Mouse (Mus musculus): ENCODE measurements around the gene Gnaq. TPM values are rescaled to one million over a fixed set of nuclear protein-coding genes. Genes with fewer than 3 reads are reported as not detected.
A peak's percentile ranks its signal among the peaks of the same experiment; 100 is the strongest.

Gnaq gene
- polyA plus RNA-seq, 1 experiment = 54.4 TPM

- Histone ChIP-seq H3K4me1 (ENCODE audit: control insufficient read depth, insufficient read depth, low read length) (peaks cover 10% of the 10 kb centered on the region), H3K27ac (ENCODE audit: insufficient read depth, low read length) (no peak overlapping the region), H3K4me3 (ENCODE audit: insufficient read depth, low read length) (no peak overlapping the region)
- TF ChIP-seq POLR2A (IDR thresholded peaks at IDR 0.05; ENCODE audit: low read depth, low read length) = no peak
- TF ChIP-seq CTCF (IDR thresholded peaks at IDR 0.05; ENCODE audit: borderline replicate concordance, insufficient read depth, low read length) = no peak
These were observed 158.5 kb downstream of the Gnaq start for GRCm38 (mm10) chr19:16291088-16291487.

- TF ChIP-seq POLR2A (IDR thresholded peaks at IDR 0.05; ENCODE audit: low read depth, low read length) = no peak
- TF ChIP-seq CTCF (IDR thresholded peaks at IDR 0.05; ENCODE audit: borderline replicate concordance, insufficient read depth, low read length) = no peak
- peak overlapping the region; percentile 39; the same call in 1 of the 2 replicates for H3K27ac ChIP-seq (ENCODE audit: insufficient read depth, low read length)
- peaks cover 8% of the 10 kb centered on the region for H3K4me1 ChIP-seq (ENCODE audit: control insufficient read depth, insufficient read depth, low read length)
- no peak overlapping the region for H3K4me3 ChIP-seq (ENCODE audit: insufficient read depth, low read length)
These were observed 159.5 kb downstream of the Gnaq start for GRCm38 (mm10) chr19:16292056-16292608.

- TF ChIP-seq CTCF (IDR thresholded peaks at IDR 0.05; ENCODE audit: borderline replicate concordance, insufficient read depth, low read length) = no peak
- TF ChIP-seq POLR2A (IDR thresholded peaks at IDR 0.05; ENCODE audit: low read depth, low read length) = no peak
- H3K27ac ChIP-seq (ENCODE audit: insufficient read depth, low read length) = peak overlapping the region; percentile 36
- peaks cover 8% of the 10 kb centered on the region for H3K4me1 ChIP-seq (ENCODE audit: control insufficient read depth, insufficient read depth, low read length)
- H3K4me3 ChIP-seq (ENCODE audit: insufficient read depth, low read length) = no peak overlapping the region
These were observed 160.3 kb downstream of the Gnaq start for GRCm38 (mm10) chr19:16292978-16293377.

GRCm38 (mm10) chr19:16300413-16300812, 167.8 kb downstream of the Gnaq start:
- H3K27ac ChIP-seq (ENCODE audit: insufficient read depth, low read length) = no peak overlapping the region
- no peaks in the 10 kb centered on the region for H3K4me1 ChIP-seq (ENCODE audit: control insufficient read depth, insufficient read depth, low read length)
- TF ChIP-seq CTCF (IDR thresholded peaks at IDR 0.05; ENCODE audit: borderline replicate concordance, insufficient read depth, low read length) (no peak), POLR2A (IDR thresholded peaks at IDR 0.05; ENCODE audit: low read depth, low read length) (no peak)
- H3K4me3 ChIP-seq (ENCODE audit: insufficient read depth, low read length) = no peak overlapping the region

GRCm38 (mm10) chr19:16301336-16301735, 168.7 kb downstream of the Gnaq start:
- Histone ChIP-seq H3K4me1 (ENCODE audit: control insufficient read depth, insufficient read depth, low read length) (no peaks in the 10 kb centered on the region), H3K27ac (ENCODE audit: insufficient read depth, low read length) (no peak overlapping the region), H3K4me3 (ENCODE audit: insufficient read depth, low read length) (no peak overlapping the region)
- TF ChIP-seq CTCF (IDR thresholded peaks at IDR 0.05; ENCODE audit: borderline replicate concordance, insufficient read depth, low read length) (no peak), POLR2A (IDR thresholded peaks at IDR 0.05; ENCODE audit: low read depth, low read length) (no peak)

- Histone ChIP-seq H3K4me1 (ENCODE audit: control insufficient read depth, insufficient read depth, low read length) (no peaks in the 10 kb centered on the region), H3K4me3 (ENCODE audit: insufficient read depth, low read length) (no peak overlapping the region), H3K27ac (ENCODE audit: insufficient read depth, low read length) (no peak overlapping the region)
- TF ChIP-seq CTCF (IDR thresholded peaks at IDR 0.05; ENCODE audit: borderline replicate concordance, insufficient read depth, low read length) (no peak), POLR2A (IDR thresholded peaks at IDR 0.05; ENCODE audit: low read depth, low read length) (no peak)
These were observed 176.4 kb downstream of the Gnaq start for GRCm38 (mm10) chr19:16309031-16309430.

GRCm38 (mm10) chr19:16314295-16314821, 181.7 kb downstream of the Gnaq start:
- no peak for TF ChIP-seq POLR2A (IDR thresholded peaks at IDR 0.05; ENCODE audit: low read depth, low read length)
- Histone ChIP-seq H3K4me1 (ENCODE audit: control insufficient read depth, insufficient read depth, low read length) (no peaks in the 10 kb centered on the region), H3K4me3 (ENCODE audit: insufficient read depth, low read length) (no peak overlapping the region), H3K27ac (ENCODE audit: insufficient read depth, low read length) (no peak overlapping the region)

GRCm38 (mm10) chr19:16315525-16315924, 182.9 kb downstream of the Gnaq start:
- H3K27ac ChIP-seq (ENCODE audit: insufficient read depth, low read length) = no peak overlapping the region
- no peaks in the 10 kb centered on the region for H3K4me1 ChIP-seq (ENCODE audit: control insufficient read depth, insufficient read depth, low read length)
- H3K4me3 ChIP-seq (ENCODE audit: insufficient read depth, low read length) = no peak overlapping the region
- no peak for TF ChIP-seq POLR2A (IDR thresholded peaks at IDR 0.05; ENCODE audit: low read depth, low read length)
- no peak for TF ChIP-seq CTCF (IDR thresholded peaks at IDR 0.05; ENCODE audit: borderline replicate concordance, insufficient read depth, low read length)

GRCm38 (mm10) chr19:16318128-16318811, 185.6 kb downstream of the Gnaq start:
- H3K27ac ChIP-seq (ENCODE audit: insufficient read depth, low read length) = no peak overlapping the region
- no peaks in the 10 kb centered on the region for H3K4me1 ChIP-seq (ENCODE audit: control insufficient read depth, insufficient read depth, low read length)
- TF ChIP-seq CTCF (IDR thresholded peaks at IDR 0.05; ENCODE audit: borderline replicate concordance, insufficient read depth, low read length) = no peak
- TF ChIP-seq POLR2A (IDR thresholded peaks at IDR 0.05; ENCODE audit: low read depth, low read length) = no peak
- H3K4me3 ChIP-seq (ENCODE audit: insufficient read depth, low read length) = no peak overlapping the region

GRCm38 (mm10) chr19:16319986-16320385, 187.4 kb downstream of the Gnaq start:
- Histone ChIP-seq H3K4me1 (ENCODE audit: control insufficient read depth, insufficient read depth, low read length) (no peaks in the 10 kb centered on the region), H3K27ac (ENCODE audit: insufficient read depth, low read length) (no peak overlapping the region), H3K4me3 (ENCODE audit: insufficient read depth, low read length) (no peak overlapping the region)
- TF ChIP-seq POLR2A (IDR thresholded peaks at IDR 0.05; ENCODE audit: low read depth, low read length) (no peak), CTCF (IDR thresholded peaks at IDR 0.05; ENCODE audit: borderline replicate concordance, insufficient read depth, low read length) (no peak)

Data from embryonic fibroblast, embryonic 13.5 days (primary cell).